Mouse (Mus musculus) layer of hippocampus, postnatal 10 days (tissue): ENCODE data around the gene Med13l. TPM values are rescaled to one million over a fixed set of nuclear protein-coding genes. Genes with fewer than 3 reads are reported as not detected.

ENCODE experiments used
- DNase-seq, 2 experiments: peaks; one replicate each; pipeline ENCODE4 v3.0.0; 2021; ENCODE audit warnings: low spot score in 2 of 2
- total RNA-seq, 2 experiments: library from RNA; stranded (reverse); gene quantifications; 2 replicates each; pipeline ENCODE4 v1.2.3; 2021

Med13l gene
- total RNA-seq, 2 experiments from 2014 or later = 63.1 to 64.4 TPM

GRCm38 (mm10) chr5:118769143-118769542 is 208.7 kb downstream of the Med13l start:
- DNase-seq = no peak

GRCm38 (mm10) chr5:118773866-118774265 is 213.4 kb downstream of the Med13l start:
- DNase-seq = peak; percentile 69 to 72

DNA sequence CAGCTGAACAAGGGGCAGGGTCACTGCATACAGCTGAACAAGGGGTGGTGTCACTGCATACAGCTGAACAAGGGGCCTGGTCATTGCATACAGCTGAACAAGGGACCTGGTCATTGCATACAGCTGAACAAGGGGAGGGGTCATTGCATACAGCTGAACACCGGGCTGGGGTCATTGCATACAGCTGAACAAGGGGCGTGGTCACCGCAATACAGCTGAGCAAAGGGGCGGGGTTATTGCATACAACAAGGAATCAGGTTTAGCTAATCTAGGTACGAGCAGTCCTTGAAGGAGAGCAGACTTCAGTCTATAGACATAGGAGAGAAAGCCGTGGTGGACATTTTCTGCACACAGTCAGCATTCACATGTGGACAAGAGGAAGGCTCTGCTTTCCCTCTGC is 215.9 kb downstream of the Med13l start:
- no peak for DNase-seq

DNA sequence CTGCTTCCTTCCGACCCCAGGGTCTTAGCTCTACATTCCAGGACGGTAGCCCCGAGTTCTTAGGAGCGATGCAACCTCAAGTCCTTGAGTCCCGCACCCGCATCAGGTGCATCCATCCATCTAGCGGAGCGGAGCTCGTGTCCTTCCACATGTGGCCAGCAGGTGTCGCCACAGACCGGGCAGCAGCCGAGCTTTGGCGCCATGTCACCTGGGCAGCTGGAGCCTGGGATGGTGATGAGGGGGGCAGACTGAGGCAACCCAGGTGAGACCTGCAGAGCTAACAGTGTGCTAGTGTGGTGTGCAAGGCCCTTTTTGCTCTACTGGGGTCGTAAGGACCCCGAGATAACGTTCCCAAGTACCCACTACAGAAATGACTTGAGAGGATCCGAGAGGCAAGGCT is 221.1 kb downstream of the Med13l start:
- DNase-seq = peak; percentile 80 to 82

GRCm38 (mm10) chr5:118782139-118782538 is 221.7 kb downstream of the Med13l start:
- DNase-seq = no peak

- DNase-seq = no peak
Measured at GRCm38 (mm10) chr5:118789226-118789625, 228.7 kb downstream of the Med13l start.

DNA sequence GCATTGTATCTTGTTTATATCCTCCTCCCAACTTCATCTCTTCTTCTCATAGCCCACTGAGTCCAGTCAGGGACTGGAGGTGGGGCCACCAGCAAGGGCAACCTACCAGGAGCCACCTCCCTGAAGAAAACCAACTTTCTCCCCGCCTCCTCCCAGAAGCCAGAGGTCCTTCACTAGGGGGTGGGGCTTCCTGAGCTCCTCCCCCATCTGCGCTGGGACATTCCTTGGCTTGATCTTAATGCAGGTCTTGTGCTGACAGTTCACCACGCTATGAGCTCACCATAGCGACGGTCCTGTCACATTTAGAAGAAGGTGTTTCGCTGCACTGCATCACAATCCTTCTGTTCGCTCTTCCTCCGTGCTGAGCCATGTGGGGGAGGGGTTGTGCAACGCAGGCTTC is 229.3 kb downstream of the Med13l start:
- no peak for DNase-seq

- no peak for DNase-seq
Measured at GRCm38 (mm10) chr5:118797811-118798210, 237.3 kb downstream of the Med13l start.

DNA sequence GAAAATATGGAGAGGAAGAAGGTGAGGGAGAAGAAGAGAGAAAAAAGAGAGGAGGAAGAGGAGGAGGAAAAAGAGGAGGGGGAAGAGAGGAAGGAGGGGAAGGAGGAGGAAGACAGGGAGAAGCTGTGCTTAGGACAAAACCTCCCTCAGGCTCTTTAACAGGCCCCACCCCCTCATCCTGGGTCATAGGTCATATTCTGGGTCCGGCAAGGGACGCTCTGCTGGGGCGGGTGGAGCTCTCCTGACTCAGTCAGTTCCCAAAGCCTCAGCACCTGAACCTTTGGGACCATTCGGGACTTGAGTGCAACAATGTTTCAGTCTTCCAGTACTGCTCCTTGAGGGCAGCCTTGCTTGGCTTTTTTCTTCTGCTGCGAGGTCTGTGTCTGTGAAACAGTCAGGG is 241.1 kb downstream of the Med13l start:
- no peak for DNase-seq

- no peak for DNase-seq
Measured at GRCm38 (mm10) chr5:118802036-118802435, 241.6 kb downstream of the Med13l start.

- no peak for DNase-seq
Measured at GRCm38 (mm10) chr5:118808946-118809345, 248.5 kb downstream of the Med13l start.

GRCm38 (mm10) chr5:118809588-118809987 is 249.1 kb downstream of the Med13l start:
- no peak for DNase-seq

DNA sequence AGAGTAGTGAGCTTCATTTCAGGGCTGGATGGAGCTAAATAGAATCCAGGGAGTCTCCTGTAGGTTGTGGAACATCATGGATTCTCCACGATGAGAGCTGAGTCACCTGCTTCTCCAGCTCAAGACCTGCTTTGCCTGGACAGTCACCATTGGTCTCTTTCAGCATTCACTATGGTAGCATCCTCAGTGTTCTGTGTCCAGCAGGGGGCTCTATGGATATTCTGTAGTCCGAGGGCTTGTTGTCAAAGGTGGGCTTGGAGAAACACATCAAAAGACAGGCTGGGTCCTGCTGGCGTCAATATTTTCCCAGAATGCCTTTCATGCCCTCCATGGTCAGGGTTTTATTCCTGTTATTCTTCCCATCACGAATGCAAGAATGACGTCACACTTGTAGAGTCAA is 251.2 kb downstream of the Med13l start:
- DNase-seq = no peak

DNA sequence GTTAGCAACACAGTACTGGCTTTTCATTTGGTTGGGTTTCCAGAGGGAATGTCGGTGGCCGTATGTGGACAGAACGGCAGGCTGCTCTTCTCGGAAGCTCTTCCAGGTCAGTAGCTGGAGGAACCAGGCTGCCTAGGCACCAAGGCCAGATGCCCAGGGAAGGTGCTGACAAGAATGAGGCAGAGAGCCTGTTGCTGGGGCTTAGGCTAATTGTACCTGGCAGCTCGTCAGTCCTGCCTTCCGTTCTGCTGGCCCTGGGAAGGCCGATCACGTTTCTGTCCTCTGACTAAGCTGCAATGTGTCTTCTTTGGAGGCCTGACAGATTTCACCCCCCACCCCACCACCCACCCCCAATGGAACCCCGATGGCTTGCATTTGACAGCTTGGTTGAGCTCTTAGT is 251.9 kb downstream of the Med13l start:
- DNase-seq = no peak

DNA sequence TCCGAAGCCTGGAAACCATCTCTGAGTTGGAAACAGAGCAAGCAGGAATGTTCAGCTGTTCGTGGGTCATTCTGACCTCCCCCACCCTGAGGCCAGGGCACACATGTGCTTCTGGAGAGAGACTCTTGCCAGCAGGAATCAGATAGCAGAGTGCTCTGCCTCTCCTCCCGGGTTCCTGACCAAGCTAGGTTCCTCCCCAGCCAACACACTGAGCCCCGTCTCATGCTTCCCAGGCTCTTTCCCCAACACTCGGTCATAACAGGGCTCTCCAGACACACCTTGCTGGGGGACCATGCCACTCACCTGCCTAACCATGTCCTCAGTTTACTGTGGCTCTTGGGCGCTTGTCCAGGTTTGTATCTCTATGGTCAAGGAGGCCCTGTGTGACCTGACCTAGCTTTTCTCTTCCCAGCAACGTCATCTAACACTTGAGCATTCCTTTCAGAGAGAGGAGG is 252.5 kb downstream of the Med13l start:
- DNase-seq = no peak

DNA sequence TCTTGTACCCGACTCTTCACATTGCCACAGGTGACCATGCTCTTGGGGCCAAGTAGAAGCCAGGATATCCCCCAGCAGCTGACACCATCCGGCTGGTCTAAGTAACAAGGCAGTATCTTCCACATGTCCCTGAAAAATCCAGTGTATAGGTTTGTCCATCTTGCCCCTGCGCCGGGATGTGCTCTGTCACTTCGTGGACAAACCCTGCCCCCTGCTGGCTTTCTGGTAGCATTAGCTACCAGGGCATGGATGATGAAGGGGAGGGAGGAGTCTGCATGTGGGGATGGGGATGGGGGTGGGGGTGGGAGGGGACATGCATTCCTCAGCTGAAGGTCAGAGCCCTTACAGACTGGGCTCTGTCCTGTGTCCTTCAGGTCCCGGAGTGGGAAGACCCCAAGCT is 253.6 kb downstream of the Med13l start:
- peak in 1 of 2 experiments; percentile 26 for DNase-seq
